Mouse (Mus musculus) embryonic facial prominence, embryonic 13.5 days (tissue): ENCODE data around the gene Zfp865. TPM values are rescaled to one million over a fixed set of nuclear protein-coding genes. Genes with fewer than 3 reads are reported as not detected.
"Not testable (repeated sequence)": the region's sequence is repeated elsewhere in the genome, so short reads cannot be mapped to it uniquely, and the experiment has no call there.

Source experiments
- ATAC-seq: fragments of 200-750 bp; cut with Nextera tagmentation; 2 replicates; pipeline ENCODE4 v1.8.0; 2017; ENCODE audit warnings: low read depth; ENCODE audit not compliant: insufficient number of reproducible peaks, insufficient read depth, low FRiP score, low TSS enrichment
- H3K27ac ChIP-seq: fragments of 300-500 bp; sonication (generic); 2 replicates; pipeline ENCODE4 v1.5.1; 2015; ENCODE audit warnings: moderate library complexity, mild to moderate bottlenecking, inconsistent platforms
- H3K27me3 ChIP-seq: fragments of 300-500 bp; sonication (generic); 2 replicates; pipeline ENCODE4 v1.6.1; 2015; ENCODE audit warnings: mild to moderate bottlenecking, inconsistent platforms
- H3K36me3 ChIP-seq: fragments of 300-500 bp; sonication (generic); 2 replicates; pipeline ENCODE4 v1.6.1; 2015; ENCODE audit warnings: mild to moderate bottlenecking, inconsistent platforms
- H3K4me1 ChIP-seq: fragments of 300-500 bp; sonication (generic); 2 replicates; pipeline ENCODE4 v1.6.1; 2015; ENCODE audit warnings: inconsistent platforms
- H3K4me2 ChIP-seq: fragments of 300-500 bp; sonication (generic); 2 replicates; pipeline ENCODE4 v1.6.1; 2015; ENCODE audit warnings: moderate library complexity, mild to moderate bottlenecking, inconsistent platforms
- H3K4me3 ChIP-seq: fragments of 300-500 bp; sonication (generic); 2 replicates; pipeline ENCODE4 v1.5.1; 2015; ENCODE audit warnings: mild to moderate bottlenecking, inconsistent platforms
- H3K9ac ChIP-seq: fragments of 300-500 bp; sonication (generic); 2 replicates; pipeline ENCODE4 v1.6.1; 2015; ENCODE audit warnings: mild to moderate bottlenecking, inconsistent platforms
- H3K9me3 ChIP-seq: fragments of 300-500 bp; sonication (generic); 2 replicates; pipeline ENCODE4 v1.6.1; 2016; ENCODE audit warnings: inconsistent platforms
- WGBS: fragments of 180-500 bp; shearing (Covaris S2); methylation state at CpG from one replicate; pipeline ENCODE4 v1.1.7; 2015; ENCODE audit warnings: mixed read lengths; 5-methylcytosine and 5-hydroxymethylcytosine counted together
- polyA plus RNA-seq: library from polyadenylated mRNA; unstranded; fragments of >200 nt; fragmentation: Nextera tagmentation; extraction: Ambion mirVana; gene quantifications from 2 replicates; pipeline ENCODE4 v1.2.1, GENCODE M21; 2015

Zfp865 gene
- polyA plus RNA-seq, 1 experiment from 2014 or later = 7.9 TPM

DNA sequence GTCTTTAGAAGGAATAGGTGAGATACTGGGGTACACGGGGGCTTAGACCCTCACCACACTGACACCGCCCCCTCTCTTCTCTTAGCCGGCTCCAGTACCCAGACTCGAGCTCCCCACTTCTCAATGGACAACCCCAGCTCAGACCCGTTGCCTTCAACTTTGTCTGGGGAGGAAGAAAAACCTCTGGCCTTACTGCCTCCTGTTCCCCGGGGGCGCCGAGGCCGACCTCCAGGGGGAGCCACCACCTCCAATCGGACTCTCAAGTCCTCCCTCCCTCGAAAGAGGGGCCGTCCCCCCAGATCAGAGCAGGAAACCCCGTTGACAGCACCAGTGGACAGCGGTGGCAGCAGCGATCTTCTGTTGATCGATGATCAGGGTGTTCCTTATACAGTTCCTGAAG, 2.8 kb upstream of the Zfp865 start:
- H3K4me2 ChIP-seq = no peak overlapping the region
- H3K4me1 ChIP-seq = peaks cover 28% of the 10 kb centered on the region
- H3K4me3 ChIP-seq = no peak overlapping the region
- no peak for ATAC-seq
- H3K27ac ChIP-seq = no peak overlapping the region
- no peaks in the 10 kb centered on the region for H3K27me3 ChIP-seq
- 90% methylated on average over 16 of the region's 16 CpGs for WGBS
- H3K36me3 ChIP-seq = peaks cover 21% of the 10 kb centered on the region
- H3K9me3 ChIP-seq = no peaks in the 10 kb centered on the region
- H3K9ac ChIP-seq = no peak overlapping the region

DNA sequence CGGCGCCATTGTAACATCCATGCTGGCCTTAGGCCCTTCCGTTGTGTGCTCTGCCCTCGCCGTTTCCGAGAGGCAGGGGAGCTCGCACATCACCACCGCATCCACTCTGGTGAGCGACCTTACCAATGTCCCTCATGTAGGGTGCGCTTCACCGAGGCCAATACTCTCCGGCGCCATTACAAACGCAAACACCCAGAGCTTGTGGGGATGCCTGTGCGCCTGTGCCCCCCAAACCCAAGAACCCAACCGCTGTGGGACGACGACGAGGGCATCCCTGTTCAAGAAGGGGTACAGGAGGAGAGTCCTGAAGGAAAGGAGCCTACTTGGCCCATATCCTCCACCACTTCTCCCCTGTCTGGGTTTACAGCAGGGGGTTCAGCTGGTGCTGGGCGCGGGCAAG, 2.2 kb upstream of the Zfp865 start:
- no peak overlapping the region for H3K4me2 ChIP-seq
- peaks cover 31% of the 10 kb centered on the region for H3K4me1 ChIP-seq
- ATAC-seq = no peak
- no peaks in the 10 kb centered on the region for H3K9me3 ChIP-seq
- 95% methylated on average over 21 of the region's 21 CpGs for WGBS
- peaks cover 21% of the 10 kb centered on the region for H3K36me3 ChIP-seq
- no peak overlapping the region for H3K9ac ChIP-seq
- H3K27me3 ChIP-seq = no peaks in the 10 kb centered on the region
- no peak overlapping the region for H3K27ac ChIP-seq
- H3K4me3 ChIP-seq = no peak overlapping the region

DNA sequence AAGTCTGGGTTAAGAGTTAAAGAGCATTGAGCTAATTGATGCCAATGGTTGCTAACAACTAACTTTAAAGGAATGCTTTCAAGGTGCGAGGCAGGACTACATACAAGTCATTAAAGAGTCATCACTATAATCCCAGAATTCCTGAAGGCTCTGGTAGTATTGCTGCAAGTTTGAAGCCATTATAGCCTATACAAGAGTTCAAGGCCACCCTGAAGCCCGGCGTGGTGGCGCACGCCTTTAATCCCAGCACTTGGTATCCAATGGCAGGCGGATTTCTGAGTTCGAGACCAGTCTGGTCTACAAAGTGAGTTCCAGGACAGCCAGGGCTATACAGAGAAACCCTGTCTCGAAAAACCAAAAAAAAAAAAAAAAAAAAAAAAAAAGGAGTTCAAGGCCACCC, 600 bp upstream of the Zfp865 start:
- H3K9ac ChIP-seq = peak overlapping the region; percentile 97
- H3K4me2 ChIP-seq = peak overlapping the region; percentile 84
- H3K27ac ChIP-seq = peak overlapping the region; percentile 97
- WGBS = 26% methylated on average over 8 of the region's 8 CpGs
- peaks cover 37% of the 10 kb centered on the region for H3K36me3 ChIP-seq
- H3K4me1 ChIP-seq = peaks cover 27% of the 10 kb centered on the region
- not testable (repeated sequence) for H3K27me3 ChIP-seq, ATAC-seq, H3K9me3 ChIP-seq
- peak overlapping the region; percentile 79 for H3K4me3 ChIP-seq

DNA sequence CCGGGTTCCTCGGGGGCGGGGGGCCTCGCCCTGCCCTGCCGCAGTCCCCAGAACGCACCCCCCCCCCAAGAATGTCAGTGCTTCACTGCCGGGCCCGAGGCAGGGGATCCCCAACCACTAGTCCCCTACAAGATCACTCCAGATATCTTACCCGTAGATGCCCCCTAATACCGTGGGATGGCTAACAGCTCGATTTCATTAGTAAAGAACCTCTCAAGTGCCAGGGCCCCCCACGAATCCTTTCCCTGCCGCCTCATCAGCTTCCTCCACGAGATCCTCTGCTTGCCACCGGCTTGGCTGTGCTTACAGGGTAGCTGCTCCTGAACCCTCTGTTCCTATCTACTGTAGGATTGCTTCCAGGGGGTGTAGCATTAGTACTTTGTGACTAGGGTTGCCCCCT, 509 bp downstream of the Zfp865 start:
- H3K36me3 ChIP-seq = peaks cover 48% of the 10 kb centered on the region
- no peaks in the 10 kb centered on the region for H3K27me3 ChIP-seq
- no peak; the same call in 1 of the 2 replicates for ATAC-seq
- H3K4me1 ChIP-seq = peaks cover 27% of the 10 kb centered on the region
- peak overlapping the region; percentile 84 for H3K4me2 ChIP-seq
- H3K9ac ChIP-seq = peak overlapping the region; percentile 97
- 1% methylated on average over 14 of the region's 15 CpGs for WGBS
- no peaks in the 10 kb centered on the region for H3K9me3 ChIP-seq
- peak overlapping the region; percentile 79 for H3K4me3 ChIP-seq
- peak overlapping the region; percentile 97 for H3K27ac ChIP-seq

DNA sequence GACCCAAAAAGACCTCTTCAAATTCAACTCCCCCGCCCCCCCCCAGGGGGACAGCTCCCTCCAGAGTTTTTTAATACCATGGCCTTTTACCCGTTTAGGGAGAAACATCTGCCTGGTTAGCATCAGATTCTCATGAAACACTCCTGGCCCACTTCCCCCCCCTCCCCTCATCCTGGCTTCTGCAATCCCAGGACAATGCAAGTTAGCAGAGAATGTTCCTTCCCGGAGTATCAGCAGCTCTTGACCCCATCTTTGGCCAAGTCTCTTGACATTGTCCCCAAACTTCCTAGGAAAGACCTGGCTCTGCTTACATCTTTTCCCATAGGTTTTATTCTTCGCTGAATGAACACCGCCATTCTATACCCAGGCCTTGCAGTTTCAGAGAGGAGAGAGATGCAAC, 1.0 kb downstream of the Zfp865 start:
- H3K27me3 ChIP-seq = no peaks in the 10 kb centered on the region
- H3K9ac ChIP-seq = peak overlapping the region; percentile 97
- peak overlapping the region; percentile 79 for H3K4me3 ChIP-seq
- peaks cover 53% of the 10 kb centered on the region for H3K36me3 ChIP-seq
- peak overlapping the region; percentile 84 for H3K4me2 ChIP-seq
- H3K27ac ChIP-seq = peak overlapping the region; percentile 97
- no peaks in the 10 kb centered on the region for H3K9me3 ChIP-seq
- ATAC-seq = no peak
- peaks cover 22% of the 10 kb centered on the region for H3K4me1 ChIP-seq
- WGBS = 43% methylated on average over 5 of the region's 5 CpGs

DNA sequence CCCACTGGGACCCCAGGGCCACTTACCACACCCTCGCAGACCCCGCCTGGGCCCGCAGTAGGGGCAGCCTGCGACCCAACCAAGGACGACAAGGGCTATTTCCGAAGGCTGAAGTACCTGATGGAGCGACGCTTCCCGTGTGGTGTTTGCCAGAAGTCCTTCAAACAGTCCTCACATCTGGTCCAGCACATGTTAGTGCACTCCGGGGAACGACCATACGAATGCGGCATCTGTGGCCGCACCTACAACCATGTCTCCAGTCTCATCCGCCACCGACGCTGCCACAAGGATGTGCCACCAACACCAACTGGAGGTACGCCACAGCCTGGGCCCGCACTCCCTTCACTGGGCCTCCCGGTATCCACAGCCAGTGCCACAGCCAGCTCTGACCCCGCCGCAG, 9.4 kb downstream of the Zfp865 start:
- no peaks in the 10 kb centered on the region for H3K4me1 ChIP-seq
- 97% methylated on average over 22 of the region's 22 CpGs for WGBS
- no peak for ATAC-seq
- H3K27me3 ChIP-seq = no peaks in the 10 kb centered on the region
- H3K9ac ChIP-seq = no peak overlapping the region
- no peak overlapping the region for H3K4me2 ChIP-seq
- H3K4me3 ChIP-seq = peak overlapping the region; percentile 16
- peaks cover 98% of the 10 kb centered on the region for H3K36me3 ChIP-seq
- H3K27ac ChIP-seq = no peak overlapping the region
- peaks cover 41% of the 10 kb centered on the region for H3K9me3 ChIP-seq

DNA sequence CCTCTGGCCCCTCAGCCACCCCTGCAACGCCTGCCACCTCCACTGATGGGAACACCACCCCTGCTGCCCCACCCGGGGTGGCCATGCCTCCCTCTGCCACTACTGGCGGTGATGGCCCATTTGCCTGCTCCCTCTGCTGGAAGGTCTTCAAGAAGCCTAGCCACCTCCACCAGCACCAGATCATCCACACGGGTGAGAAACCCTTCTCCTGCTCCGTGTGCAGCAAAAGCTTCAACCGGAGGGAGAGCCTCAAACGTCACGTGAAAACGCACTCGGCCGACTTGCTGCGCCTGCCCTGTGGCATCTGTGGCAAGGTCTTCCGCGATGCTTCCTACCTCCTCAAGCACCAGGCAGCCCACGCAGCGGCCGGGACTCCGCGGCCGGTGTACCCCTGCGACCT, 9.8 kb downstream of the Zfp865 start:
- Histone ChIP-seq H3K27me3 (no peaks in the 10 kb centered on the region), H3K27ac (no peak overlapping the region), H3K4me1 (no peaks in the 10 kb centered on the region), H3K9ac (no peak overlapping the region), H3K4me2 (no peak overlapping the region), H3K4me3 (peak overlapping the region; percentile 16), H3K9me3 (peaks cover 41% of the 10 kb centered on the region), H3K36me3 (peaks cover 98% of the 10 kb centered on the region)
- 94% methylated on average over 21 of the region's 21 CpGs for WGBS
- no peak for ATAC-seq

DNA sequence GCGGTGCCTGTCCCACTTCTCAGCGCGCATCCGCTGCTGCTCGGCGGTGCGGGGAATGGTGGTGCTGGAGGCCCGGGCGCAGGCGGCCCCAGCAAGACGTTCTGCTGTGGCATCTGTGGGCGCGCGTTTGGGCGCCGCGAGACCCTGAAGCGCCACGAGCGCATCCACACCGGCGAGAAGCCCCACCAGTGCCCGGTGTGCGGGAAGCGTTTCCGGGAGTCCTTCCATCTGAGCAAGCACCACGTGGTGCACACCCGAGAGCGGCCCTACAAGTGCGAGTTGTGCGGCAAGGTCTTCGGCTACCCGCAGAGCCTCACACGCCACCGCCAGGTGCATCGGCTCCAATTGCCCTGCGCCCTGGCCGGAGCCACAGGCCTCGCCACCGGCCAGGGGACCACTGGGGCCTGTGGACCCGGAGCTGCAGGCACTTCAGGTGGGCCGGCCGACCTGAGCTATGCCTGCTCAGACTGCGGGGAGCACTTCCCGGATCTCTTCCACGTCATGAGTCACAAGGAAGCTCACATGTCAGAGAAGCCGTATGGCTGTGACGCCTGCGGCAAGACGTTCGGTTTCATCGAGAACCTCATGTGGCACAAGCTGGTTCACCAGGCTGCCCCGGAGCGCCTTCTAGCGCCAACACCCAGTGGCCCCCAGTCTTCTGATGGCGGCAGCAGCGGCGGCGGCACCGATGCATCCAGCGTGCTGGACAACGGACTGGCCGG, 10.5 kb downstream of the Zfp865 start:
- no peak for ATAC-seq
- no peak overlapping the region for H3K27ac ChIP-seq
- H3K4me1 ChIP-seq = no peaks in the 10 kb centered on the region
- H3K9me3 ChIP-seq = peaks cover 46% of the 10 kb centered on the region
- H3K36me3 ChIP-seq = peaks cover 98% of the 10 kb centered on the region
- no peaks in the 10 kb centered on the region for H3K27me3 ChIP-seq
- H3K9ac ChIP-seq = no peak overlapping the region
- H3K4me2 ChIP-seq = no peak overlapping the region
- peak overlapping the region; percentile 16; the same call in 1 of the 2 replicates for H3K4me3 ChIP-seq
- WGBS = 89% methylated on average over 63 of the region's 63 CpGs

DNA sequence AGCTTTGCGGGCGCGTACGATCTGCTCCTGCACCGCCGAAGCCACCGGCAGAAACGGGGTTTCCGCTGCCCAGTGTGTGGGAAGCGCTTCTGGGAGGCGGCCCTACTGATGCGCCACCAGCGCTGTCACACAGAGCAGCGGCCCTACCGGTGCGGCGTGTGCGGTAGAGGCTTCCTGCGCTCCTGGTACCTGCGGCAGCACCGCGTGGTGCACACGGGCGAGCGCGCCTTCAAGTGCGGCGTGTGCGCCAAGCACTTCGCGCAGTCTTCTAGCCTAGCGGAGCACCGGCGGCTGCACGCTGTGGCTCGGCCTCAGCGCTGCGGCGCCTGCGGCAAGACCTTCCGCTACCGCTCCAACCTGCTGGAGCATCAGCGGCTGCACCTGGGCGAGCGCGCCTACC, 11.3 kb downstream of the Zfp865 start:
- no peak overlapping the region for H3K4me2 ChIP-seq
- H3K36me3 ChIP-seq = peaks cover 98% of the 10 kb centered on the region
- H3K27me3 ChIP-seq = no peaks in the 10 kb centered on the region
- no peak for ATAC-seq
- H3K9ac ChIP-seq = no peak overlapping the region
- no peaks in the 10 kb centered on the region for H3K4me1 ChIP-seq
- peaks cover 54% of the 10 kb centered on the region for H3K9me3 ChIP-seq
- no peak overlapping the region for H3K4me3 ChIP-seq
- no peak overlapping the region for H3K27ac ChIP-seq
- WGBS = 80% methylated on average over 46 of the region's 46 CpGs

DNA sequence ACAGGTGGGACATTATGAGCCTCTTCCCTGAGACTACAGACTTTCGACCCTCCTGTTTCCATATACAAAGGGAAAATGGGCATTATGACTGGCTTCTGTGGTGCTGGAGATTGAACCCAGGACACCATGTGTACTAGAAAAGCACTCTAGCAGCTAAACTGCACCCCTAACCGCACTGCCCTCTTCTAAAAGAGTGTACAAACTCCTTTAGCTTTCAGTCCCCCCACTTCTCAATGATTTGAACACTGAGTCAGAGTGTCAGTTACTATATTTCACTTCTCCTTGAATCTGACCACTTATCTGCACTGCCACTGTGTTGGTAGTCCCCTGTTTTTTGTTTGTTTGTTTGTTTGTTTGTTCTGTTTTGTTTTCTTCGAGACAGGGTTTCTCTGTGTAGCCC, 13.6 kb downstream of the Zfp865 start, which contains the start of gene 4632433K11Rik:
4632433K11Rik (plus strand) TSS at position 301 of the 400 bp plus-strand sequence.
- 91% methylated on average over 3 of the region's 3 CpGs for WGBS
- no peak within 1 kb of the TSS for H3K27ac ChIP-seq
- ATAC-seq = no peak
- peaks cover 53% of the 10 kb centered on the region for H3K9me3 ChIP-seq
- no peak within 1 kb of the TSS for H3K4me3 ChIP-seq
- H3K4me2 ChIP-seq = no peak within 1 kb of the TSS
- H3K36me3 ChIP-seq = peaks cover 82% of the 10 kb centered on the region
- peaks cover 6% of the 10 kb centered on the region for H3K4me1 ChIP-seq
- no peak within 1 kb of the TSS for H3K9ac ChIP-seq
- H3K27me3 ChIP-seq = no peaks in the 10 kb centered on the region

DNA sequence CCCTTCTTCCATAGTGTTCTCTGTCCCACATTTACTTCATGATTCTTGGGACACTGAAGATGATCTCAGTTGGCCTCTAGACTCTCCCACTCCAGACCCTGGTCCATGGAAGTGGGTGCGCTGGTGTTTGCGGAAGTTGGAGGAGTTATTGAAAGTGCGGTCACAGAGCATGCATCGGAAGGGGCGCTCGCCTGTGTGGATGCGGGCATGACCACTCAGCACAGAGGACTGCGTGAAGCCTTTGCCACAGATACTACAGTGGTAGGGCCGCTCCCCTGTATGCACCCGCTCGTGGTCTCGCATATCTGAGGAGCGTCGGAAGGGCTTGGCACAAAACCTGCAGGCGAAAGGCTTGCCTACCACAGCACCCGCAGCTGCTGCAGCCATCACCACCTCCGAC, 15.5 kb downstream of the Zfp865 start:
- WGBS = 97% methylated on average over 17 of the region's 17 CpGs
- ATAC-seq = no peak
- H3K27me3 ChIP-seq = no peaks in the 10 kb centered on the region

DNA sequence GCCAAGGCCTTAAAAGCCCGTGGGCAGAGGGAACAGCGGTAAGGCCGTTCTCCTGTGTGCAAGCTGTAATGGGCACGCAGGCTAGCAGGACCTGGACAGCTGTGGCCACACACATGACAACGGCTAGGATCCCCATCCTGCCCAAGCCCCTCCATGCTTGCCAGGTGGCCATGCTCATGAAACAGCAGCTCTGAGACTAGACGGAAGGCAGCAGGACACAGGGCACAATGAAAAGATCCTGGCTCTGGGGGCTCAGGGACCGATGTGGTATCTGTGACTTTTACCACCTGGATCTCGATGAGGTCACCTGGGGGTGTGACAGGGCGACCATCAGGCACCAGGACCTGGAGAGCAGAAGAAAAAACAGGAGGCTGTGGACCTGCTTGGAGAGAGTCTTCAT, 16.0 kb downstream of the Zfp865 start:
- no peak overlapping the region for H3K9ac ChIP-seq
- 94% methylated on average over 9 of the region's 9 CpGs for WGBS
- no peak overlapping the region for H3K27ac ChIP-seq
- H3K27me3 ChIP-seq = no peaks in the 10 kb centered on the region
- H3K36me3 ChIP-seq = peaks cover 62% of the 10 kb centered on the region
- no peak for ATAC-seq
- peaks cover 9% of the 10 kb centered on the region for H3K4me1 ChIP-seq
- H3K4me2 ChIP-seq = no peak overlapping the region
- H3K9me3 ChIP-seq = peaks cover 30% of the 10 kb centered on the region
- H3K4me3 ChIP-seq = no peak overlapping the region

More for the DNA sequence above, 15.5 kb downstream of the Zfp865 start:
- Histone ChIP-seq H3K4me2 (no peak overlapping the region), H3K9me3 (peaks cover 35% of the 10 kb centered on the region), H3K4me1 (peaks cover 9% of the 10 kb centered on the region), H3K27ac (no peak overlapping the region), H3K9ac (no peak overlapping the region), H3K36me3 (peaks cover 64% of the 10 kb centered on the region), H3K4me3 (no peak overlapping the region)
